Mouse (Mus musculus): Measurements from ENCODE around the gene 4933430I17Rik. TPM values are rescaled to one million over a fixed set of nuclear protein-coding genes. Genes with fewer than 3 reads are reported as not detected.
A peak's percentile ranks its signal among the peaks of the same experiment; 100 is the strongest.

4933430I17Rik gene
- polyA plus RNA-seq, 1 experiment from 2014 or later = 0.41 TPM

GRCm38 (mm10) chr4:62516579-62516978 is 8.6 kb upstream of the 4933430I17Rik start:
- Histone ChIP-seq H3K9me3 (ENCODE audit: control insufficient read depth, low read length) (no peaks in the 10 kb centered on the region), H3K4me1 (ENCODE audit: control insufficient read depth in 2 of 2, insufficient read depth in 2 of 2, low read length in 2 of 2) (peaks cover 24 to 31% of the 10 kb centered on the region in 2 experiments), H3K4me3 (ENCODE audit: control insufficient read depth in 1 of 2, insufficient read depth in 1 of 2, low read depth in 1 of 2, low read length in 2 of 2) (no peak overlapping the region), H3K9ac (ENCODE audit: low read length) (peak overlapping the region; percentile 30; the same call in 1 of the 2 replicates), H3K36me3 (ENCODE audit: control insufficient read depth, insufficient read depth, low read length) (peaks cover 27% of the 10 kb centered on the region), H3K4me2 (ENCODE audit: low read length) (peak overlapping the region; percentile 14; the same call in 1 of the 2 replicates), H3K27ac (replicated peaks in 1 of 2; ENCODE audit: control insufficient read depth in 1 of 2, insufficient read depth in 1 of 2, low read depth in 2 of 2, low read length in 2 of 2) (peak overlapping the region; percentile 77 to 80), H3K27me3 (ENCODE audit: control insufficient read depth, insufficient read depth, low read length) (no peaks in the 10 kb centered on the region)
- ATAC-seq (ENCODE audit: insufficient number of reproducible peaks, insufficient read depth, low FRiP score, low read depth) = no peak
- WGBS = 53% methylated on average over 1 of the region's 1 CpGs

- no peak overlapping the region for H3K4me3 ChIP-seq (ENCODE audit: control insufficient read depth in 1 of 2, insufficient read depth in 1 of 2, low read depth in 1 of 2, low read length in 2 of 2)
- peaks cover 24 to 31% of the 10 kb centered on the region in 2 experiments for H3K4me1 ChIP-seq (ENCODE audit: control insufficient read depth in 2 of 2, insufficient read depth in 2 of 2, low read length in 2 of 2)
- ATAC-seq (ENCODE audit: insufficient number of reproducible peaks, insufficient read depth, low FRiP score, low read depth) = no peak
Measured at GRCm38 (mm10) chr4:62517046-62517445, 8.1 kb upstream of the 4933430I17Rik start.

GRCm38 (mm10) chr4:62517538-62518415 is 7.4 kb upstream of the 4933430I17Rik start:
- Histone ChIP-seq H3K27me3 (ENCODE audit: control insufficient read depth, insufficient read depth, low read length) (no peaks in the 10 kb centered on the region), H3K36me3 (ENCODE audit: control insufficient read depth, insufficient read depth, low read length) (peaks cover 25% of the 10 kb centered on the region), H3K9me3 (ENCODE audit: control insufficient read depth, low read length) (no peaks in the 10 kb centered on the region), H3K9ac (ENCODE audit: low read length) (peak overlapping the region; percentile 84; the same call in 1 of the 2 replicates), H3K27ac (replicated peaks in 1 of 2; ENCODE audit: control insufficient read depth in 1 of 2, insufficient read depth in 1 of 2, low read depth in 2 of 2, low read length in 2 of 2) (peak overlapping the region; percentile 15 to 53; a peak in 2 of 4 replicates), H3K4me3 (ENCODE audit: control insufficient read depth in 1 of 2, insufficient read depth in 1 of 2, low read depth in 1 of 2, low read length in 2 of 2) (no peak overlapping the region; a peak in 1 of 4 replicates), H3K4me2 (ENCODE audit: low read length) (peak overlapping the region; percentile 68), H3K4me1 (ENCODE audit: control insufficient read depth in 2 of 2, insufficient read depth in 2 of 2, low read length in 2 of 2) (peaks cover 24 to 31% of the 10 kb centered on the region in 2 experiments)
- no peak for ATAC-seq (ENCODE audit: insufficient number of reproducible peaks, insufficient read depth, low FRiP score, low read depth)
- WGBS = 78% methylated on average over 10 of the region's 10 CpGs

More at GRCm38 (mm10) chr4:62517046-62517445, 8.1 kb upstream of the 4933430I17Rik start:
- H3K36me3 ChIP-seq (ENCODE audit: control insufficient read depth, insufficient read depth, low read length) = peaks cover 25% of the 10 kb centered on the region
- no peaks in the 10 kb centered on the region for H3K9me3 ChIP-seq (ENCODE audit: control insufficient read depth, low read length)
- no peak overlapping the region; the same call in 1 of the 2 replicates for H3K4me2 ChIP-seq (ENCODE audit: low read length)
- peak overlapping the region; percentile 15 to 53; a peak in 2 of 4 replicates for H3K27ac ChIP-seq (replicated peaks in 1 of 2; ENCODE audit: control insufficient read depth in 1 of 2, insufficient read depth in 1 of 2, low read depth in 2 of 2, low read length in 2 of 2)
- 87% methylated on average over 8 of the region's 8 CpGs for WGBS
- H3K27me3 ChIP-seq (ENCODE audit: control insufficient read depth, insufficient read depth, low read length) = no peaks in the 10 kb centered on the region
- H3K9ac ChIP-seq (ENCODE audit: low read length) = peak overlapping the region; percentile 30; the same call in 1 of the 2 replicates

- WGBS = 43% methylated on average over 13 of the region's 13 CpGs
- Histone ChIP-seq H3K4me1 (ENCODE audit: control insufficient read depth in 2 of 2, insufficient read depth in 2 of 2, low read length in 2 of 2) (peaks cover 24 to 31% of the 10 kb centered on the region in 2 experiments), H3K36me3 (ENCODE audit: control insufficient read depth, insufficient read depth, low read length) (peaks cover 25% of the 10 kb centered on the region), H3K4me2 (ENCODE audit: low read length) (peak overlapping the region; percentile 68), H3K4me3 (ENCODE audit: control insufficient read depth in 1 of 2, insufficient read depth in 1 of 2, low read depth in 1 of 2, low read length in 2 of 2) (peak overlapping the region; percentile 71 to 97), H3K27me3 (ENCODE audit: control insufficient read depth, insufficient read depth, low read length) (no peaks in the 10 kb centered on the region), H3K9ac (ENCODE audit: low read length) (peak overlapping the region; percentile 84), H3K9me3 (ENCODE audit: control insufficient read depth, low read length) (no peaks in the 10 kb centered on the region), H3K27ac (replicated peaks in 1 of 2; ENCODE audit: control insufficient read depth in 1 of 2, insufficient read depth in 1 of 2, low read depth in 2 of 2, low read length in 2 of 2) (peak overlapping the region in 1 of 2 experiments; percentile 85; a peak in 2 of 4 replicates)
- no peak for ATAC-seq (ENCODE audit: insufficient number of reproducible peaks, insufficient read depth, low FRiP score, low read depth)
Measured at GRCm38 (mm10) chr4:62518416-62519121, 6.6 kb upstream of the 4933430I17Rik start.

DNA sequence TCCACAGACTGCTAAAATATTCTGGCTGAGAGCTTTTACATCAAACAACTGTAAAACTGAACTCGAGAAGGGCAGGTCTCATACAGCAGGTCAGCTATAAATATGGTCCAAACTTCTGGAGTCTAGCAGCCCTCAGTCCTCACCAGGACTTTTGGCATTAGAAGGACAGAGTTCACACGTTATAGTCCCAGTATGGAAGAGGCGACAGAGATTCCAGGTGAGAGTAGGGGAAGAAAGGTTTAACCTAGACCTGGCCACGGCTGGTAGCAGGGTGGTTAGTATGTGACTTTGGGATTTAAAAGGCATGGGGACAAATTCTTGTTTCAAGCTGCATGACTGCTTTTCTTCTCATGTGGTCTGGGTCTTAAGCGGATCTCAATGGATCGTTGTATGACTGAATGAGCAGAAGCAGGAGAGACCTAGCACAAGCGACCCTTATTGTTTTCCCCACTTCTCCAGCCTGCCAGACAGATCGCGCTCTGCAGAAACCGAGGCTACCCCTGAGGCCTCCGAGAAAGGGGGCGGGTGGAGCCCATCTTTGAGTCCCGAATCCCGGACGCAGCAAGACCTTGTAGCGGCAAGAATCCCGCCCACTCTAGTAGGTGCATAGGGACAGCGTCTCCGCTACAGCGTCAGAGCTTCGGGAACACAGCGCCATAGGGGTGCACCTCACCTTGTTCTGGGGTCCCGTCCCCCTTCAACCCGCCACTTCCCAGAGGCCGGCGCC is 5.9 kb upstream of the 4933430I17Rik start:
- Histone ChIP-seq H3K9ac (ENCODE audit: low read length) (peak overlapping the region; percentile 84), H3K27ac (replicated peaks in 1 of 2; ENCODE audit: control insufficient read depth in 1 of 2, insufficient read depth in 1 of 2, low read depth in 2 of 2, low read length in 2 of 2) (peak overlapping the region; percentile 85 to 88), H3K36me3 (ENCODE audit: control insufficient read depth, insufficient read depth, low read length) (peaks cover 23% of the 10 kb centered on the region), H3K9me3 (ENCODE audit: control insufficient read depth, low read length) (no peaks in the 10 kb centered on the region), H3K4me1 (ENCODE audit: control insufficient read depth in 2 of 2, insufficient read depth in 2 of 2, low read length in 2 of 2) (peaks cover 25 to 37% of the 10 kb centered on the region in 2 experiments), H3K27me3 (ENCODE audit: control insufficient read depth, insufficient read depth, low read length) (no peaks in the 10 kb centered on the region), H3K4me2 (ENCODE audit: low read length) (peak overlapping the region; percentile 68), H3K4me3 (ENCODE audit: control insufficient read depth in 1 of 2, insufficient read depth in 1 of 2, low read depth in 1 of 2, low read length in 2 of 2) (peak overlapping the region; percentile 71 to 97)
- ATAC-seq (ENCODE audit: insufficient number of reproducible peaks, insufficient read depth, low FRiP score, low read depth) = peak; percentile 72
- WGBS = 2% methylated on average over 26 of the region's 26 CpGs

DNA sequence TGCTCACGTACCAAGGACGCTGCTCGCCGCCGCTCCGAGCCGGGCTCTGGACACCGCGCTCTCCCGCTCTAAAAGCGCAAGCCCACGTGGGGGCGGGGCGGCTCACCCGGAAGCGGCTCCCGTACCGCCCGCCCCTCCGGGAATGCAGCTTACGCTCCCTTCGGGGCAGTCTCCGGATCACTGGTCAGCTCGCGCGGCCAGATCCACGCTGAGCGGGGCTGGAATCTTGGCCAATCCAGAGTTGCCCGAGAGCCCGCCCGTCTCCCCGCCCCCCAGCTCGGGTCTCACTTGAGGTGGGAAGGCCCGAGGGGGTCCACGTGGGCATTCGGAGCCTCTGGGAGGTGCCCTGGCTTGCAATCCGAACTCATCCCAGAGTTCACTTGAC is 5.3 kb upstream of the 4933430I17Rik start, which contains the start of gene Alad:
Alad (minus strand) TSS at position 70 of the 385 bp plus-strand sequence.
- Histone ChIP-seq H3K27ac (replicated peaks in 1 of 2; ENCODE audit: control insufficient read depth in 1 of 2, insufficient read depth in 1 of 2, low read depth in 2 of 2, low read length in 2 of 2) (peak within 1 kb of the TSS; percentile 85 to 88), H3K4me1 (ENCODE audit: control insufficient read depth in 2 of 2, insufficient read depth in 2 of 2, low read length in 2 of 2) (peaks cover 27 to 39% of the 10 kb centered on the region in 2 experiments), H3K9me3 (ENCODE audit: control insufficient read depth, low read length) (no peaks in the 10 kb centered on the region), H3K27me3 (ENCODE audit: control insufficient read depth, insufficient read depth, low read length) (no peaks in the 10 kb centered on the region), H3K9ac (ENCODE audit: low read length) (peak within 1 kb of the TSS; percentile 84), H3K4me2 (ENCODE audit: low read length) (peak within 1 kb of the TSS; percentile 68), H3K36me3 (ENCODE audit: control insufficient read depth, insufficient read depth, low read length) (peaks cover 23% of the 10 kb centered on the region), H3K4me3 (ENCODE audit: control insufficient read depth in 1 of 2, insufficient read depth in 1 of 2, low read depth in 1 of 2, low read length in 2 of 2) (peak within 1 kb of the TSS; percentile 71 to 97)
- ATAC-seq (ENCODE audit: insufficient number of reproducible peaks, insufficient read depth, low FRiP score, low read depth) = peak; percentile 85
- under 1% methylated on average over 37 of the region's 37 CpGs for WGBS
